Mouse (Mus musculus) spleen, adult 2 months (tissue): ENCODE results near the gene Ptgdr.

Experiments
- CTCF ChIP-seq: fragments of 200-500 bp; IDR thresholded peaks from 2 replicates; pipeline ENCODE4 v1.5.1; 2011; ENCODE audit warnings: mild to moderate bottlenecking, inconsistent platforms; ENCODE audit not compliant: insufficient read depth, insufficient read length, insufficient replicate concordance; ENCODE audit errors: extremely low read depth
- POLR2A ChIP-seq: fragments of 200-500 bp; IDR thresholded peaks from 2 replicates; pipeline ENCODE4 v1.6.1; 2011; ENCODE audit warnings: low read depth, low read length, inconsistent platforms

DNA sequence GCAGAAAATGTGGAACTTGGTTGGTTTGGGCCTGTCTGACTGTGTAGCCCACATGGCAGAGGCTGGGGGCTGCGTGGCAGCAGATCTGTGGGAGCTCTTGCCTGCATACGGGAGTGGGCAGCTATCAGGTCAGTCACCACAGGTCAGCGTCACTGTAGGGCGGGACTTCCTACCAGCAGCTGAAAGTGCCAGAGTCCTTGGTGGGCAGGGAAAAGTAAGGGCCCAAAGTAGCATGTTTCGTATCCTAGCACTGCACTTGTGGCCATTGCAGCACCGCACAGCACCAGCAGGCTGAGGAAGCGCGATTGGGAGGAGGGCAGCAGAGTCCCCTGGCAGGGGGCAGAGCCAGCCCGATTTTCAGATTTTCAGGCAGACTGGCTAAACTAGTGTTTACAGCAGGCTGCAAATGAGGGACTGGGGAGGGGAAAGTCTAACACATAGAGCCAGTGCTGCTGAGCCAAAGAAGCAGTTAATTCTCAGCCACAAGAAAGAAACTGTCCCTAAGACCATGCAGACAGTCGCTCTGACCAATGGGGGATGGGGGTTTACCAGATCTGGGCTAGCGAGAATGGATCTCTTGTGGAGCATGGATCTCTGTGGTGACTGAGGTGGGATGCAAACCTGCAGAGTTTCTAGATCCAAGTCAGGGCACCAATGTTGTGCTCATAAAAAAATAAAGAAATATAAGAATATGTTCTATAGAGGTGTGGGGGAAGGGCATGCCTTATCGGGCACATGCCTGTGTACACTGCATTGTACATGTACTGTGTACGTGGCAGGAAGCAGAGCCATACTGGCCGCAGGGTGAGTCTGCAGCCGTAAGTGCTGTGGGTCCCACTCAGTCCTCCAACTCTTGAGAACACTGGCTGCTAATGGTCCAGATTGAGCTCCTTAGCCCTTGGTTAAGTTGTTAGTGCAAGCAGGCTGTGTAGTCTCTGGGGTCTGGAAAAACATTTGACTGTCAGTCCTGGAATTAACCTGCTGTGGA lies 15.1 kb downstream of the Ptgdr start:
- TF ChIP-seq CTCF, result no peak
- TF ChIP-seq POLR2A, result no peak
